8 mouse cellular contexts compared by ENCODE assay signal in the genomic region with DNA sequence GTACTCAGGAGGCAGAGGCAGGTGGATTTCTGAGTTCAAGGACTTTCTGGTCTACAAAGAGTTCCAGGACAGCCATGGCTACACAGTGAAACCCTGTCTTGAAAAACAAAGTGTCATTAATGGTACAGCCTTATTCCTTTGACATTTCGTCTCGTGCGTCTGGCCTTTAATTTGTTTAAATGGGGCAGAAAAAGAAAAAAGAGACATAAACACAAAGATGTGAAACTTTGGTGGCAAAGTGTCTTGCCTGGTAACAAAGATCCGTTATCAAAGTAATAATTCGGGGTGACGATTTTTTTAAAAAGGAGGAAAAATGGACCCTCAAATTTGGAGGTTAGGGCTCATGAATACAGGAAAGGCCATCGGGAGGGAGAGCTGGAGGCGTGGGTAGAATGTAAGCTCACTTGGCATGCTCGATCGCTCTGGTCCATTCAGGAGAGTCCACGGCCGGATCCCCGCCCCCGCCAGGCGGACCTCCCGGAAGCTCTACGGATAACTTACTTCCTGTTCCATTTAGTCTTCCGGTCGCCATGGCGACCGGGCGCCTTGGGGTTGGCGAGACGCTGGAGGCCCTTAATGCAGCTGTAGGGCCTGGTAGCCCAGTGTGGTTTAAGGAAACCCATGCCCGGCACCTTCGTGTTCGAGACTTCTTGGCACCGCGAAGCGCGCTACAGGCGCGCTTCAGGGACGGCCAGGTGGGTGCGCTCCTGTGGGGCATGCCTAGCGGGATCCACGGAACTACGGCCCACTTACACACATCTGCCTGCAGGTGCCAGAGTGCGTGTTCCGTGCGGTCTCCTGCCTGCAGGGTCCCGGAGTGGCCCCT. TPM values are rescaled to one million over a fixed set of nuclear protein-coding genes. Genes with fewer than 3 reads are reported as not detected.
DNase-seq lines count a peak whose midpoint lies in the region; ATAC-seq and TF ChIP-seq lines count a peak whose summit lies in the region.

A gene (plus strand): TSS at position 506 of the 826 bp plus-strand sequence.

- no peaks in the 10 kb centered on the region for H3K9me3 ChIP-seq in kidney, embryonic 14.5 days (ENCODE audit: control insufficient read depth, low read length)
- no peaks in the 10 kb centered on the region for H3K9me3 ChIP-seq in liver, embryonic 11.5 days (ENCODE audit: control insufficient read depth, low read length)
- H3K9me3 ChIP-seq in stomach, embryonic 14.5 days (ENCODE audit: control insufficient read depth, low read depth, low read length): no peaks in the 10 kb centered on the region

- WGBS in kidney, embryonic 14.5 days: 6% methylated on average over 42 of the region's 42 CpGs
- 5% methylated on average over 42 of the region's 42 CpGs for WGBS in liver, embryonic 11.5 days
- 5% methylated on average over 42 of the region's 42 CpGs for WGBS in stomach, embryonic 14.5 days

- DNase-seq in B cell, adult 2 months: peak; percentile 89 to 90
- DNase-seq in heart, adult 9 months (ENCODE audit: low spot score in 2 of 2): peak; percentile 89 to 91
- DNase-seq in liver, embryonic 11.5 days (ENCODE audit: low spot score): peak; percentile 87
- peak; percentile 90 for DNase-seq in naive thymus-derived CD4-positive, alpha-beta T cell, adult 2 months (ENCODE audit: low read depth)

- H3K4me2 ChIP-seq in kidney, embryonic 14.5 days (replicated peaks; ENCODE audit: low read depth, low read length): peak within 1 kb of the TSS; percentile 98
- peak within 1 kb of the TSS; percentile 100 for H3K4me2 ChIP-seq in liver, embryonic 11.5 days
- peak within 1 kb of the TSS; percentile 97 for H3K4me2 ChIP-seq in stomach, embryonic 14.5 days (replicated peaks; ENCODE audit: low read depth, low read length)

- peaks cover 10% of the 10 kb centered on the region for H3K4me1 ChIP-seq in bone marrow macrophage, adult 2 months (ENCODE audit: control insufficient read depth, insufficient read depth, low read length)
- H3K4me1 ChIP-seq in embryonic fibroblast, embryonic 13.5 days (ENCODE audit: control insufficient read depth, insufficient read depth, low read length): no peaks in the 10 kb centered on the region; the same call in 1 of the 2 replicates
- H3K4me1 ChIP-seq in kidney, embryonic 14.5 days (ENCODE audit: control insufficient read depth, insufficient read depth, low read length): peaks cover 25% of the 10 kb centered on the region
- H3K4me1 ChIP-seq in liver, embryonic 11.5 days (replicated peaks; ENCODE audit: control insufficient read depth, insufficient read depth, low read length): peaks cover 39% of the 10 kb centered on the region
- peaks cover 25% of the 10 kb centered on the region for H3K4me1 ChIP-seq in stomach, embryonic 14.5 days (ENCODE audit: control insufficient read depth, insufficient read depth, low read length)

- no peaks in the 10 kb centered on the region for H3K27me3 ChIP-seq in kidney, embryonic 14.5 days (ENCODE audit: control insufficient read depth, insufficient read depth, low read length)
- no peaks in the 10 kb centered on the region for H3K27me3 ChIP-seq in liver, embryonic 11.5 days (replicated peaks; ENCODE audit: control insufficient read depth, insufficient read depth, low read length)
- no peaks in the 10 kb centered on the region for H3K27me3 ChIP-seq in stomach, embryonic 14.5 days (ENCODE audit: control insufficient read depth, insufficient read depth, low read length)

- peak within 1 kb of the TSS; percentile 86 for H3K4me3 ChIP-seq in bone marrow macrophage, adult 2 months (ENCODE audit: insufficient read depth, low read length)
- peak within 1 kb of the TSS; percentile 69 for H3K4me3 ChIP-seq in embryonic fibroblast, embryonic 13.5 days (ENCODE audit: insufficient read depth, low read length)
- H3K4me3 ChIP-seq in kidney, embryonic 14.5 days (ENCODE audit: low read length): peak within 1 kb of the TSS; percentile 74
- H3K4me3 ChIP-seq in liver, embryonic 11.5 days (ENCODE audit: low read depth, low read length): peak within 1 kb of the TSS; percentile 78
- H3K4me3 ChIP-seq in stomach, embryonic 14.5 days (ENCODE audit: low read depth, low read length): peak within 1 kb of the TSS; percentile 53

- peak; percentile 66 for ATAC-seq in kidney, embryonic 14.5 days (ENCODE audit: low FRiP score, low TSS enrichment)
- ATAC-seq in liver, embryonic 11.5 days (replicated peaks; ENCODE audit: low FRiP score): peak; percentile 74
- peak; percentile 67 for ATAC-seq in stomach, embryonic 14.5 days (ENCODE audit: insufficient number of reproducible peaks, insufficient read depth, low FRiP score, low read depth)

- no peak for TF ChIP-seq CTCF in bone marrow macrophage, adult 2 months (IDR thresholded peaks at IDR 0.05; ENCODE audit: low read depth, low read length)
- no peak for TF ChIP-seq CTCF in embryonic fibroblast, embryonic 13.5 days (IDR thresholded peaks at IDR 0.05; ENCODE audit: borderline replicate concordance, insufficient read depth, low read length)

- H3K9ac ChIP-seq in kidney, embryonic 14.5 days (ENCODE audit: low read depth, low read length): peak within 1 kb of the TSS; percentile 68
- peak within 1 kb of the TSS; percentile 85 for H3K9ac ChIP-seq in liver, embryonic 11.5 days (ENCODE audit: low read depth, low read length)
- H3K9ac ChIP-seq in stomach, embryonic 14.5 days (replicated peaks; ENCODE audit: low read depth, low read length): peak within 1 kb of the TSS; percentile 26

- H3K27ac ChIP-seq in bone marrow macrophage, adult 2 months (ENCODE audit: insufficient read depth, low read depth, low read length): peak within 1 kb of the TSS; percentile 88
- no peak within 1 kb of the TSS for H3K27ac ChIP-seq in embryonic fibroblast, embryonic 13.5 days (ENCODE audit: insufficient read depth, low read length)
- peak within 1 kb of the TSS; percentile 65 for H3K27ac ChIP-seq in kidney, embryonic 14.5 days (ENCODE audit: low read depth, low read length)
- H3K27ac ChIP-seq in liver, embryonic 11.5 days (ENCODE audit: low read depth, low read length): peak within 1 kb of the TSS; percentile 98
- peak within 1 kb of the TSS; percentile 27 for H3K27ac ChIP-seq in stomach, embryonic 14.5 days (ENCODE audit: low read length)

- no peak for TF ChIP-seq POLR2A in bone marrow macrophage, adult 2 months (IDR thresholded peaks at IDR 0.05; ENCODE audit: borderline replicate concordance, low read depth, low read length)
- peak; percentile 40 for TF ChIP-seq POLR2A in embryonic fibroblast, embryonic 13.5 days (IDR thresholded peaks at IDR 0.05; ENCODE audit: low read depth, low read length)

- peaks cover 54% of the 10 kb centered on the region for H3K36me3 ChIP-seq in kidney, embryonic 14.5 days (ENCODE audit: control insufficient read depth, insufficient read depth, low read length)
- peaks cover 34% of the 10 kb centered on the region for H3K36me3 ChIP-seq in liver, embryonic 11.5 days (ENCODE audit: control insufficient read depth, insufficient read depth, low read length)
- peaks cover 40% of the 10 kb centered on the region for H3K36me3 ChIP-seq in stomach, embryonic 14.5 days (ENCODE audit: control insufficient read depth, insufficient read depth, low read length)

RNA-seq across cellular contexts. Expression of the gene that starts here (rescaled TPM):
- 44.7 and 52.7 TPM in 2 replicates for polyA plus RNA-seq in bone marrow macrophage, adult 2 months (2012; ENCODE audit: insufficient read depth, insufficient read length, missing spikeins)
- polyA plus RNA-seq in embryonic fibroblast, embryonic 13.5 days (2011; ENCODE audit: insufficient read length, low read depth, missing spikeins): 29.2 and 38.2 TPM in 2 replicates
- polyA plus RNA-seq in kidney, embryonic 14.5 days (2014; fragmentation: Nextera tagmentation; extraction: Ambion mirVana): 130 and 159 TPM in 2 replicates
- polyA plus RNA-seq in liver, embryonic 11.5 days (2014; fragmentation: Nextera tagmentation; extraction: Ambion mirVana): 102 and 106 TPM in 2 replicates
- polyA plus RNA-seq in stomach, embryonic 14.5 days (2014; fragmentation: Nextera tagmentation; extraction: Ambion mirVana): 114 and 135 TPM in 2 replicates

Comparison
In these comparisons a context has a peak if more than half of its experiments do, and no peak if none do; other contexts are left out.
1. H3K9ac ChIP-seq: peak in every context shown above with its lines; median percentile 85 in liver, embryonic 11.5 days; 68 in kidney, embryonic 14.5 days; 26 in stomach, embryonic 14.5 days.